8 mouse cellular contexts compared by ENCODE assay signal in genomic region chr7:101302691-101303090, GRCm38 (mm10). TPM values are rescaled to one million over a fixed set of nuclear protein-coding genes. Genes with fewer than 3 reads are reported as not detected.
A peak's percentile ranks its signal among the peaks of the same experiment; 100 is the strongest.
DNase-seq lines count a peak whose midpoint lies in the region; ATAC-seq and TF ChIP-seq lines count a peak whose summit lies in the region.

No protein-coding gene starts in this region.

- no peaks in the 10 kb centered on the region for H3K27me3 ChIP-seq in spleen, adult 2 months (ENCODE audit: control insufficient read depth, insufficient read depth, low read length)
- peaks cover 46% of the 10 kb centered on the region for H3K27me3 ChIP-seq in liver, embryonic 12.5 days (replicated peaks)

- H3K27ac ChIP-seq in spleen, adult 2 months (ENCODE audit: insufficient read depth, low read length): peak overlapping the region; percentile 90; the same call in 1 of the 2 replicates
- no peak overlapping the region for H3K27ac ChIP-seq in liver, embryonic 12.5 days

- peaks cover 12% of the 10 kb centered on the region; the same call in 1 of the 2 replicates for H3K4me1 ChIP-seq in spleen, adult 2 months (ENCODE audit: control insufficient read depth, insufficient read depth, insufficient read length)
- peaks cover 30% of the 10 kb centered on the region for H3K4me1 ChIP-seq in liver, embryonic 12.5 days

- 55% methylated on average over 7 of the region's 7 CpGs for WGBS in spleen, adult 2 months
- 48% methylated on average over 7 of the region's 7 CpGs for WGBS in liver, embryonic 12.5 days (ENCODE audit: insufficient replicate concordance)

- no peak for DNase-seq in frontal cortex, postnatal 10 days (ENCODE audit: low spot score in 2 of 2)
- no peak for DNase-seq in spleen, adult 2 months (ENCODE audit: low read depth in 1 of 2, low spot score in 2 of 2)
- no peak for DNase-seq in spleen, postnatal 14 days (ENCODE audit: low spot score in 2 of 2)
- no peak for DNase-seq in urinary bladder, postnatal 36 days (ENCODE audit: low spot score in 2 of 2)
- no peak for DNase-seq in testis, postnatal 14 days (ENCODE audit: low spot score)
- DNase-seq in adrenal gland, postnatal 14 days: no peak

- H3K36me3 ChIP-seq in spleen, adult 2 months (ENCODE audit: control insufficient read depth, insufficient read depth, low read length): no peaks in the 10 kb centered on the region
- H3K36me3 ChIP-seq in liver, embryonic 12.5 days: no peaks in the 10 kb centered on the region

- no peak for TF ChIP-seq POLR2A in spleen, adult 2 months (IDR thresholded peaks at IDR 0.05; ENCODE audit: low read depth, low read length)

- H3K9me3 ChIP-seq in liver, embryonic 12.5 days (replicated peaks): no peaks in the 10 kb centered on the region

- ATAC-seq in frontal cortex, adult (ENCODE audit: low TSS enrichment): peak; percentile 13; the same call in 1 of the 2 replicates
- no peak for ATAC-seq in liver, embryonic 12.5 days

- H3K9ac ChIP-seq in liver, embryonic 12.5 days: no peak overlapping the region

- H3K4me3 ChIP-seq in spleen, adult 2 months (ENCODE audit: extremely low read depth, insufficient read depth, insufficient read length): no peak overlapping the region; the same call in 1 of the 2 replicates
- H3K4me3 ChIP-seq in liver, embryonic 12.5 days: peak overlapping the region; percentile 69

- no peak for TF ChIP-seq CTCF in spleen, adult 2 months (IDR thresholded peaks at IDR 0.05; ENCODE audit: extremely low read depth, insufficient read depth, insufficient read length, insufficient replicate concordance)

- H3K4me2 ChIP-seq in liver, embryonic 12.5 days: peak overlapping the region; percentile 97

RNA-seq across cellular contexts. Expression of gene Atg16l2, which starts 0.6 kb away (rescaled TPM):
- polyA plus RNA-seq in spleen, adult 2 months (2012; rRNA removed): 62.9 and 86.0 TPM in 2 replicates
- polyA plus RNA-seq in liver, embryonic 12.5 days (2016; fragmentation: Nextera tagmentation; extraction: Ambion mirVana): 4.7 and 5.7 TPM in 2 replicates
- total RNA-seq in adrenal gland, postnatal 14 days (2021): 16.6 and 21.5 TPM in 2 replicates

RNA-seq across cellular contexts. Expression of gene Stard10, which starts 14.2 kb away (rescaled TPM):
- 29.3 and 42.0 TPM in 2 replicates for polyA plus RNA-seq in spleen, adult 2 months (2012; rRNA removed)
- polyA plus RNA-seq in liver, embryonic 12.5 days (2016; fragmentation: Nextera tagmentation; extraction: Ambion mirVana): 76.9 and 79.5 TPM in 2 replicates
- 20.2 and 77.9 TPM in 2 replicates for total RNA-seq in adrenal gland, postnatal 14 days (2021)

RNA-seq across cellular contexts. Expression of gene Arap1, which starts 45.2 kb away (rescaled TPM):
- 227 and 248 TPM in 2 replicates for polyA plus RNA-seq in spleen, adult 2 months (2012; rRNA removed)
- 20.5 and 24.6 TPM in 2 replicates for polyA plus RNA-seq in liver, embryonic 12.5 days (2016; fragmentation: Nextera tagmentation; extraction: Ambion mirVana)
- 39.7 and 55.7 TPM in 2 replicates for total RNA-seq in adrenal gland, postnatal 14 days (2021)
